Comparison of ENCODE assay signal across 9 mouse cellular contexts in genomic region chr2:30800671-30801066, GRCm38 (mm10). TPM values are rescaled to one million over a fixed set of nuclear protein-coding genes. Genes with fewer than 3 reads are reported as not detected.
DNase-seq lines count a peak whose midpoint lies in the region; ATAC-seq and TF ChIP-seq lines count a peak whose summit lies in the region.
"Had no signal": no experiment of that assay in that cellular context is flagged by ENCODE, and none has a peak within 500 bp of the region (broad histone marks: within the 10 kb centered on the region; RNA-seq: fewer than 3 reads in every experiment).

No protein-coding gene starts in this region.

- 44% methylated on average over 7 of the region's 7 CpGs for WGBS in kidney, postnatal 0 days
- 32% methylated on average over 7 of the region's 7 CpGs for WGBS in limb, embryonic 10.5 days
- 35% methylated on average over 6 of the region's 7 CpGs for WGBS in neural tube, embryonic 11.5 days

- H3K9ac ChIP-seq in kidney, postnatal 0 days (ENCODE audit: low read depth, low read length), result peak overlapping the region; percentile 66
- H3K9ac ChIP-seq in neural tube, embryonic 11.5 days (ENCODE audit: low read length), result no peak overlapping the region

- no peaks in the 10 kb centered on the region for H3K36me3 ChIP-seq in kidney, postnatal 0 days (ENCODE audit: insufficient read depth, low read length)
- H3K36me3 ChIP-seq in limb, embryonic 10.5 days, result no peaks in the 10 kb centered on the region
- H3K36me3 ChIP-seq in neural tube, embryonic 11.5 days (ENCODE audit: control insufficient read depth, insufficient read depth, low read length), result no peaks in the 10 kb centered on the region

- no peaks in the 10 kb centered on the region for H3K9me3 ChIP-seq in kidney, postnatal 0 days (replicated peaks; ENCODE audit: low read length)
- H3K9me3 ChIP-seq in limb, embryonic 10.5 days (replicated peaks), result no peaks in the 10 kb centered on the region
- no peaks in the 10 kb centered on the region for H3K9me3 ChIP-seq in neural tube, embryonic 11.5 days (ENCODE audit: control insufficient read depth, low read length)

- TF ChIP-seq CTCF in kidney, postnatal 0 days (IDR thresholded peaks at IDR 0.05; ENCODE audit: low read depth), result no peak
- TF ChIP-seq CTCF in embryonic fibroblast, embryonic 13.5 days (IDR thresholded peaks at IDR 0.05; ENCODE audit: borderline replicate concordance, insufficient read depth, low read length), result no peak

- no peak for ATAC-seq in kidney, postnatal 0 days (replicated peaks; ENCODE audit: low FRiP score, low read depth)
- no peak for ATAC-seq in neural tube, embryonic 11.5 days (ENCODE audit: insufficient read depth, low FRiP score, low TSS enrichment)

- no peak overlapping the region for H3K27ac ChIP-seq in kidney, postnatal 0 days
- no peak overlapping the region for H3K27ac ChIP-seq in embryonic fibroblast, embryonic 13.5 days (ENCODE audit: insufficient read depth, low read length)
- peak overlapping the region; percentile 85 for H3K27ac ChIP-seq in limb, embryonic 10.5 days
- H3K27ac ChIP-seq in neural tube, embryonic 11.5 days (ENCODE audit: low read depth, low read length), result no peak overlapping the region

- H3K27me3 ChIP-seq in kidney, postnatal 0 days (ENCODE audit: insufficient read depth, low read length), result no peaks in the 10 kb centered on the region
- H3K27me3 ChIP-seq in limb, embryonic 10.5 days (ENCODE audit: low read depth, poor library complexity, severe bottlenecking), result peaks cover 59% of the 10 kb centered on the region
- peaks cover 23% of the 10 kb centered on the region for H3K27me3 ChIP-seq in neural tube, embryonic 11.5 days (ENCODE audit: control insufficient read depth, insufficient read depth, low read length)

- no peak overlapping the region for H3K4me3 ChIP-seq in kidney, postnatal 0 days (replicated peaks; ENCODE audit: low read depth, low read length)
- H3K4me3 ChIP-seq in embryonic fibroblast, embryonic 13.5 days (ENCODE audit: insufficient read depth, low read length), result 0 out of 2 replicates have a peak overlapping the region, but pooled peaks have one; percentile 20
- peak overlapping the region; percentile 63 for H3K4me3 ChIP-seq in limb, embryonic 10.5 days
- H3K4me3 ChIP-seq in neural tube, embryonic 11.5 days (ENCODE audit: low read depth, low read length), result peak overlapping the region; percentile 42

- peak overlapping the region; percentile 91 for H3K4me2 ChIP-seq in kidney, postnatal 0 days (ENCODE audit: low read length)
- peak overlapping the region; percentile 86 for H3K4me2 ChIP-seq in neural tube, embryonic 11.5 days (ENCODE audit: low read depth)

- no peak for TF ChIP-seq POLR2A in embryonic fibroblast, embryonic 13.5 days (IDR thresholded peaks at IDR 0.05; ENCODE audit: low read depth, low read length)

- H3K4me1 ChIP-seq in kidney, postnatal 0 days (replicated peaks; ENCODE audit: insufficient read depth, low read length), result peaks cover 15% of the 10 kb centered on the region
- peaks cover 6% of the 10 kb centered on the region; the same call in 1 of the 2 replicates for H3K4me1 ChIP-seq in embryonic fibroblast, embryonic 13.5 days (ENCODE audit: control insufficient read depth, insufficient read depth, low read length)
- H3K4me1 ChIP-seq in limb, embryonic 10.5 days, result peaks cover 51% of the 10 kb centered on the region
- peaks cover 19% of the 10 kb centered on the region for H3K4me1 ChIP-seq in neural tube, embryonic 11.5 days (ENCODE audit: control insufficient read depth, insufficient read depth, low read length)

- no peak for DNase-seq in kidney, postnatal 0 days (ENCODE audit: low spot score)
- no peak for DNase-seq in kidney, postnatal 25 days
- DNase-seq in limb, embryonic 10.5 days (ENCODE audit: low spot score), result no peak
- no peak for DNase-seq in neural tube, embryonic 11.5 days (ENCODE audit: low spot score)
- DNase-seq in c-Kit-positive CD71-positive TER-119-positive erythroid progenitor cells, embryonic 14.5 days (ENCODE audit: low spot score), result no peak
- no peak for DNase-seq in adrenal gland, adult 18-20 months (ENCODE audit: low spot score in 2 of 2)
- DNase-seq in testis, postnatal 14 days (ENCODE audit: low spot score), result no peak
- DNase-seq: cerebellum, adult 9-10 months had no signal

RNA-seq across cellular contexts. Expression of gene 1700001O22Rik, which starts 2.8 kb away (rescaled TPM):
- polyA plus RNA-seq in kidney, postnatal 0 days (2015; fragmentation: Nextera tagmentation; extraction: Ambion mirVana), result 4.6 TPM in 2 replicates
- polyA plus RNA-seq in embryonic fibroblast, embryonic 13.5 days (2011; ENCODE audit: insufficient read length, low read depth, missing spikeins), result not detected in 2 replicates
- 2.1 and 4.0 TPM in 2 replicates for polyA plus RNA-seq in limb, embryonic 10.5 days (2016; fragmentation: Nextera tagmentation; extraction: Ambion mirVana)
- 1.8 and 2.5 TPM in 2 replicates for polyA plus RNA-seq in neural tube, embryonic 11.5 days (2014; fragmentation: Nextera tagmentation; extraction: Ambion mirVana)
- 1 to 10 TPM; 2.1 to 2.8 TPM for total RNA-seq in adrenal gland, adult 18-20 months (2021)

RNA-seq across cellular contexts. Expression of gene Ntmt1, which starts 7.0 kb away (rescaled TPM):
- polyA plus RNA-seq in kidney, postnatal 0 days (2015; fragmentation: Nextera tagmentation; extraction: Ambion mirVana), result 77.4 and 81.4 TPM in 2 replicates
- 25.6 and 30.3 TPM in 2 replicates for polyA plus RNA-seq in embryonic fibroblast, embryonic 13.5 days (2011; ENCODE audit: insufficient read length, low read depth, missing spikeins)
- 138 and 141 TPM in 2 replicates for polyA plus RNA-seq in limb, embryonic 10.5 days (2016; fragmentation: Nextera tagmentation; extraction: Ambion mirVana)
- 110 and 111 TPM in 2 replicates for polyA plus RNA-seq in neural tube, embryonic 11.5 days (2014; fragmentation: Nextera tagmentation; extraction: Ambion mirVana)
- 10 to 100 TPM; 35.2 to 42.8 TPM for total RNA-seq in adrenal gland, adult 18-20 months (2021)

RNA-seq across cellular contexts. Expression of gene Asb6, which starts 29.5 kb away (rescaled TPM):
- polyA plus RNA-seq in kidney, postnatal 0 days (2015; fragmentation: Nextera tagmentation; extraction: Ambion mirVana), result 26.1 and 26.9 TPM in 2 replicates
- 20.2 and 26.0 TPM in 2 replicates for polyA plus RNA-seq in embryonic fibroblast, embryonic 13.5 days (2011; ENCODE audit: insufficient read length, low read depth, missing spikeins)
- 59.4 and 61.3 TPM in 2 replicates for polyA plus RNA-seq in limb, embryonic 10.5 days (2016; fragmentation: Nextera tagmentation; extraction: Ambion mirVana)
- 32.3 and 36.9 TPM in 2 replicates for polyA plus RNA-seq in neural tube, embryonic 11.5 days (2014; fragmentation: Nextera tagmentation; extraction: Ambion mirVana)
- 10 to 100 TPM; 27.1 to 33.8 TPM for total RNA-seq in adrenal gland, adult 18-20 months (2021)

RNA-seq across cellular contexts. Expression of gene Prrx2, which starts 34.1 kb away (rescaled TPM):
- 5.8 and 6.9 TPM in 2 replicates for polyA plus RNA-seq in kidney, postnatal 0 days (2015; fragmentation: Nextera tagmentation; extraction: Ambion mirVana)
- 130 and 154 TPM in 2 replicates for polyA plus RNA-seq in embryonic fibroblast, embryonic 13.5 days (2011; ENCODE audit: insufficient read length, low read depth, missing spikeins)
- 111 and 140 TPM in 2 replicates for polyA plus RNA-seq in limb, embryonic 10.5 days (2016; fragmentation: Nextera tagmentation; extraction: Ambion mirVana)
- 8.9 and 13.8 TPM in 2 replicates for polyA plus RNA-seq in neural tube, embryonic 11.5 days (2014; fragmentation: Nextera tagmentation; extraction: Ambion mirVana)
- 1 to 10 TPM in 1 of 2 experiments, under 1 TPM in 1; 0.33 to 1.8 TPM for total RNA-seq in adrenal gland, adult 18-20 months (2021)
